Mouse (Mus musculus) adrenal gland, postnatal 36 days (tissue): ENCODE data around the gene Trnau1ap. TPM values are rescaled to one million over a fixed set of nuclear protein-coding genes. Genes with fewer than 3 reads are reported as not detected.
A peak's percentile ranks its signal among the peaks of the same experiment; 100 is the strongest.
"Not testable (repeated sequence)": the region's sequence is repeated elsewhere in the genome, so short reads cannot be mapped to it uniquely, and the experiment has no call there.

Source experiments
- DNase-seq, 2 experiments: peaks; one replicate each; pipeline ENCODE4 v3.0.0; 2021; ENCODE audit warnings: mixed read lengths in 1 of 2
- total RNA-seq, 2 experiments: library from RNA; stranded (reverse); gene quantifications; 2 replicates each; pipeline ENCODE4 v1.2.3; 2021

The Trnau1ap gene
- total RNA-seq, 2 experiments from 2014 or later = 29.2 to 37.5 TPM

- DNase-seq = no peak
These were observed 15.2 kb upstream of the Trnau1ap start for GRCm38 (mm10) chr4:132344403-132345134.

DNA sequence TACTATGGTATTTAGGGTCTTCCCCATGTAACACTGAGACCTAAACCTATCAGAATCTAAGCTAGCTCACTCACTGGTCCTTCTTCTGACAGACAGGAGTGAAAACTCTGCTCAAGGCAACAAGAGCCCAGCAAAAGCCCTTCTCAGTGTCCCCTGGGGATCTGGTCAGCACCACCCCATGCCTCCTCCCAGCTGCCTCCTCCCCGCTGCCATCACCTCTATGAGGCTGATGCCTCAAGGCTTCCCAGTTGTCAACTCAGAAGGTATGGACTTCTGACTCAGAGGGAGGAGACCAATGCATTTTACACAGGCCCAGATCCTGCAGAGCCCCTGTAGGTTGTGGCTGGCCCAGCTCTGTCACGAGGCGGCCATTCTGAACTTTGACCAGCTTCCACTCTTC is 12.1 kb upstream of the Trnau1ap start:
- DNase-seq = no peak

GRCm38 (mm10) chr4:132338943-132339342 is 9.6 kb upstream of the Trnau1ap start:
- DNase-seq = peak; percentile 47 to 58

- no peak for DNase-seq
These were observed 3.5 kb upstream of the Trnau1ap start for GRCm38 (mm10) chr4:132332880-132333279.

- DNase-seq = no peak
These were observed 2.6 kb upstream of the Trnau1ap start for GRCm38 (mm10) chr4:132331960-132332359.

DNA sequence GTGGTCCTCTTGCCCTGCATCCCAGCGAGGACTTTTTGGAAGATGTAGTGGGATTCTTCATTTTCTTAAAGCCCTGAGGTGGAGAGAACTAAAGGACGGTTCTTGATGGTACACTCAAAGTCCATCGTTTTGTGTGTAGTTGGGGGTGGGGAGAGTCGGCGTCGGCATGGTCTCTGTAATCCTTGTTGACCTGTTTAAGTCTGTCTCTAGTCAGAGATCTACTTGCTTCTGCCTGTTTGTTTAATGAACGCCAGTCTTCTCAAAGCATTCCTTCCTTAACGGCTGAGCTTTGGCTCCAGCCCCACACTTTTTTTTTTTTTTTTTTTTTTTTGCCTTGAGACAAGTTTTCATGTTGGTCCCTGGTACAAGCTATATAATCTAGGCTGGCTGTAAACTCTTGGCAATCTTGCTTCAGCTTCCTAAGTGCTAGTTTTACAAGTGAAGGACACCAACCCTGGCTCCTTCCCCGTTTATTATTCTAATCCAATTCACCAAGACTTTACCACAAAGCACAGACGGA is 557 bp upstream of the Trnau1ap start:
- DNase-seq = no peak

DNA sequence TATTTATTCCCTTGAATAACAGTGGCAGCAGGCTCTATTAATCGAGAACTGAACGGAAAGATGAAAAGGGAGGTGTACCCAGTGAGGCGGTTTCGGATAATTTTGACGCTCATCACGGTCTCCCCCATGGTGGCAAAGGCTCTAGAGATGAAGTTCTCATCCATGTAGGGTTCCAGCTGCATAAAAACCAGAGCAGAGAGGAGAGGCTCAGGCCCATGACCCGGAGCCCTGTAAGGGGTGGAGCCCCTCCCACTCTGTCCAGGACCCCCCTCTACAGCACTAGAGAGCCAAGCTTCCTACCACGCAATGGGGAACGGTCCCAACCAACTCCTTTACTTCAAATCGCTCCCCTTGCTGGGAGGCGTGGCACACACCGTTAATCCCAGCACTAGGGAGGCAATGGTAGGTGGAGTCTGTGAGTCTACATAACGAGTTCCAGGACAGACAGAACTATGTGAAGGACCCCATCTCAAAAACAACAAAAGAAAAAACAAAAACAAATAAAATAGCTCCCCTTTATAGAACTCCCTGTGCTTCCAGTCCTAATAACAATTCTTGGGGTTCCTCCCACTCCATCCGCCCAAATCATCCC is 851 bp downstream of the Trnau1ap start:
- DNase-seq = no peak

- DNase-seq = no peak
These were observed 2.9 kb downstream of the Trnau1ap start for GRCm38 (mm10) chr4:132326481-132326880.

GRCm38 (mm10) chr4:132315711-132316110 is 13.6 kb downstream of the Trnau1ap start:
- peak in 1 of 2 experiments; percentile 58 for DNase-seq

DNA sequence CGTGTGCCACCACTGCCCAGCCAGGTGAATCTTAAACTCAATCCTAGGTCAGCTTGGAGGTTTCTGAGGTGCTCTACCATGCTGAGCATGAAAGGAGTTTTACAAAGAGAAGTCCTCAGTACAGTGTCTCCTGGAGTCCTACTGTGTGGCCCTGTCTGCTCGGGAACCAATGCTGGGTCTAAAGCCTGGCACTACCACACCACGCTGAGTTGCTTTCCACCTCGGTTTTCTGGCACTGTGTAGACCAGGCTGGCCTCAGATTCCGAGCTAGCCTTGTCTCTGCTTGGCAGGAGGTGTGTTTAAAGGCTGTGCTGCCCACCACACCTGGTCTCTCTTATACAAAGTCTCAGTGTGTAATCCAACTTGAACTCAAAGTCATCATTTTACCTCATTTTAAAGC is 16.7 kb downstream of the Trnau1ap start:
- no peak for DNase-seq

- no peak for DNase-seq
These were observed 17.5 kb downstream of the Trnau1ap start for GRCm38 (mm10) chr4:132311801-132312200.

GRCm38 (mm10) chr4:132311209-132311608 is 18.1 kb downstream of the Trnau1ap start:
- no peak for DNase-seq

- peak; percentile 30 to 66 for DNase-seq
These were observed 19.4 kb downstream of the Trnau1ap start for GRCm38 (mm10) chr4:132309849-132310472.

- peak in 1 of 2 experiments; percentile 26 for DNase-seq
These were observed 20.0 kb downstream of the Trnau1ap start for GRCm38 (mm10) chr4:132309140-132309848.

DNA sequence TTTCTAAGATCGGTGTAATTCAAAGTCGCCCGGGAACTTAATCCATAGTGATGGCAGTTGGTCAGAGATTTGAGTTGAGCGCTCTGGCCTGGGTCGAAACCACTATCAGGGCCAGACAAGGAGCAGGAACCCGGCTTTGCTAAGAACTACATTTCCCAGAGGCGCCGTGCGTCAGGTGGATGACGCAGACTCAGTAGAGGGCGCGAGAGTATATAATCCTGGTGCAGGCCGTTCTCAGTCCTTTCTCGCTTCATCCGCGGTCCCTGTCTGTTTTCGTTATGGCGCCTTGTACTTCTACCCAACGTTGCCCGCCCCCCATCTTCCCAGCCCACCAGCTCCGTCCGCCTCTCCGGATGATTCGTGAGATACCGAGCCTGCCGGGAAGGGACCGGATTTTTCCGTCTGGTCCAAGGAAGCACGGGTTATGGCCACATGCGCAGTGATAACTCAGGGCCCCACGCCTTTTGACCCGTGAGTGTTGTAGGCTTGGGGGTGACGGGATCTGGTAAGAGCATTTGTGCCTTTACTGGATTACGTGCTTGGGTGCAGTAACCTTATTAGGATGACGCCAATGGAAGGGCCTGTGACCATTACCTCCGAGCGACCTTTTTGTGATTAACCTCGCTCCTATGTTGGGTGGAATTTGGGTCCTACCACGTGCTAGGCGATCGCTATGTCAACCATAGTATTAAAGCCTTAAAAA is 20.8 kb downstream of the Trnau1ap start:
- peak; percentile 89 to 91 for DNase-seq

GRCm38 (mm10) chr4:132306004-132306403 is 23.3 kb downstream of the Trnau1ap start:
- DNase-seq = no peak

DNA sequence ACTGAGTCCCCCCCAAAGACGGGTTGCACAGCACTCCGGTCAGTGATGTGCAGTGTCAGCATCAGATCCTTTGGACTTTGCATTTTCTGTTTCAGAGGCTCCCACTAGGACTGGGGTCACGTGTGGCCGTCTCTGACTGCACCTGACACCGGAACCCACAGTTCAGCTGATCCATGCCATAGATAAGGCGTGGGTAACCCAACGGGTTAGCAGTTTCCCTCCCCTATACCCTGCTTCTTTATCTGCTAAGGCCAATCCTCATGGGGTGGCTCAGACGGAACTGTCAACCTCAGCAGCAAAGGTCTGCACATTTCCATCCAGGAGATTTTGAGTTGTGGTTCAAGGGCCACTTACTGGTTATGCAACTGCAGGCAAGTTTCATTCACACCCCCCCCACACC is 24.1 kb downstream of the Trnau1ap start:
- DNase-seq = no peak

DNA sequence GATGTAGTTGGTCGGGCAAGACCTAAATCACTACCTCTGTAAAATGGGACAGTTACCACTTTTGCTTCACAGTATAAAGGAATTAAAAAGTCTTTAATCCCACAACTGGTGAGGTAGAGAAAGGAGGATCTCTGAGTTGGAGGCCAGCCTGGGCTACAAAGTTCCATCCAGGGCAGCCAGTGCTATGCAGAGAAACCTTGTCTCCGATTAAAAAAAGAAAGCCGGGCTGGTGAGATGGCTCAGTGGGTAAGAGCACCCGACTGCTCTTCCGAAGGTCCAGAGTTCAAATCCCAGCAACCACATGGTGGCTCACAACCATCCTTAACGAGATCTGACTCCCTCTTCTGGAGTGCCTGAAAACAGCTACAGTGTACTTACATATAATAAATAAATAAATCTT is 25.9 kb downstream of the Trnau1ap start:
- DNase-seq = not testable (repeated sequence)

DNA sequence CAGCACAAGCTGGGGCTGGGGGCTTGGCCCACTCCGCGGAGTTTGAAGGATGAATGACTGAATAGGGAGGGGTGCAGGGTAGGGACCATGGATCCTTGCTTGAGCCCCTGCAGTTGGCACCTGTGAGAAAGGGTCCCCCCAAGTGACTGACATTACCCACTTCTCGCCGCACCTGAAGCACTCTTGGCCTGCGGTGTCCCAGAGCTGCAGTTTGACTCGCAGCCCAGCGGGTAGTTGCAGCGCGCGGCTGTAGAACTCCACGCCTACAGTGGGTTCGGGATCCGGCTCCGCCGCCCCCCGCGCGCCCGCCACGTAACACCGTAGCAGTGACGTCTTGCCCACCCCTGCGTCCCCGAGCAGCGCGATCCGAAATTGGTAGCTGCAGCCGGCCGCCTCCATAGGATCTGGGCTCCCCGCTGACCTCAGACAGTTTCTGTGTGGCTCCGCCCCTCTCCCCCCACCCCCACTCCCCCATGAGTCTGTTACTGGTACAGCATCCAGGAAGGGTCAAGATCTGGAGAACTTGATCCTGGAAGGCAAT is 26.3 kb downstream of the Trnau1ap start, which contains the start of gene Rab42:
Rab42 (minus strand) TSS at position 447 of the 541 bp plus-strand sequence.
- DNase-seq = peak; percentile 55 to 69

- DNase-seq = peak in 1 of 2 experiments; percentile 31
These were observed 27.1 kb downstream of the Trnau1ap start for GRCm38 (mm10) chr4:132301965-132302938.
